Mouse (Mus musculus) heart, adult 18-20 months (tissue): ENCODE measurements around the gene Zfp740. TPM values are rescaled to one million over a fixed set of nuclear protein-coding genes. Genes with fewer than 3 reads are reported as not detected.

Experiments used
- DNase-seq, 2 experiments: peaks; one replicate each; pipeline ENCODE4 v3.0.0; 2021 to 2022; ENCODE audit warnings: mixed read lengths in 1 of 2
- total RNA-seq, 2 experiments: library from RNA; stranded (reverse); gene quantifications; 2 replicates each; pipeline ENCODE4 v1.2.3; 2021

Gene Zfp740
- total RNA-seq, 2 experiments from 2014 or later = 30.6 to 31.5 TPM

DNA sequence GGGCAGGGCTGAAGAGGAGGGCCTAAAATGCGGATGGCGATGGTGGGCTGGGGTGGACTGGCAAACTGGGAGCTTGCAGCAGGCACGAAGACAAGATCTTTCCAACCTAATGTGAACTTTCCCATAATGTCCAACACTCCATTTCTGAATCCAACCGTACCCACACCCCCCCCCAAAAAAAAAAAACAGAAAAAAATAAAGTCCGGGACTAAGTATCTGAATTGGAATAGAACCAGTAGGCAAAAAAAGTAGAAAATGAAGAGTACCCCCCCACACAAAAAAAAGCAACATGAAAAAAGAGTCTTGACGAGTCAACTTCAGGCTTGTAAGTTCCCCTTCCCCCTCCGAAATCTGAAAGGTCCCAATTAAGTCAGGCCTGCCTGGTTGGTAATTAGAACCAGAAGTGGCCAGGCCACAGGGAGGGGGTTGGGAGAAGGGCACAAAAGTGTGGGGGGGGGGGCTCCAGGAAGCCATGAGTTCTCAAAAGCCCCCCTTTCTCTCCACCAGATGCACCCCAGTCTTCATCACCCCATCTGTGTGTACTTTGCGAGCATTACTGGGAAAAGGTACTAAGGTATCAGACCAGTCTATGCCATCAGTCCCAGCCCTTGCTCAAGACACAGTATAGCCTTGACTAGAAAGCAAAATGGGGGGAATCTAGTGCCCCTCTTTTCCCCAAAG lies 45.2 kb downstream of the Zfp740 start:
- DNase-seq = no peak

GRCm38 (mm10) chr15:102248812-102249191 lies 45.8 kb downstream of the Zfp740 start:
- no peak for DNase-seq

DNA sequence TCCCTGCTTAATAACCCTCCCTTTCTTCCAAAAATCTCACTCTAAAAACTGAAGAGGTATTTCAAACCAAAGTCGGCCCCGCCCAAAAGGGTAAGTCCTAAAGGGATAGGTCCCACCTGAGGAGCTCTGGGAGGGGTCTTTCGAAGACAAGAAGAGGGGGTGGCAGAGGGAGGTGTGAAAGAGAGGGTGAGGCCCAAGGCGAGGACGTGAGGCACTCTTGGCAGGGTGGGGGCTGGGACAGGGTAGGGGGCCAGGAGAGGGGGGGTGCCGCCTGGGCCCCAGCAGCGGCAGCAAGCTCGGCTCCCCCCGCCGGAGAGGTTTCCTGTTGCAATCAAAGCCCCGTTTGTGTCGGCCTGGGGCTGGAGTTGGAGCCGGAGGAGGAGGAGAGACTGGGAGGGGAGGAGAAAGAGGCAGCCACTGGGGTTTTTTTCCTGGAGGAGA lies 46.2 kb downstream of the Zfp740 start:
- peak in 1 of 2 experiments; percentile 65 for DNase-seq

GRCm38 (mm10) chr15:102249967-102250366 lies 46.9 kb downstream of the Zfp740 start:
- no peak for DNase-seq

GRCm38 (mm10) chr15:102250521-102250920 lies 47.5 kb downstream of the Zfp740 start:
- DNase-seq = no peak

DNA sequence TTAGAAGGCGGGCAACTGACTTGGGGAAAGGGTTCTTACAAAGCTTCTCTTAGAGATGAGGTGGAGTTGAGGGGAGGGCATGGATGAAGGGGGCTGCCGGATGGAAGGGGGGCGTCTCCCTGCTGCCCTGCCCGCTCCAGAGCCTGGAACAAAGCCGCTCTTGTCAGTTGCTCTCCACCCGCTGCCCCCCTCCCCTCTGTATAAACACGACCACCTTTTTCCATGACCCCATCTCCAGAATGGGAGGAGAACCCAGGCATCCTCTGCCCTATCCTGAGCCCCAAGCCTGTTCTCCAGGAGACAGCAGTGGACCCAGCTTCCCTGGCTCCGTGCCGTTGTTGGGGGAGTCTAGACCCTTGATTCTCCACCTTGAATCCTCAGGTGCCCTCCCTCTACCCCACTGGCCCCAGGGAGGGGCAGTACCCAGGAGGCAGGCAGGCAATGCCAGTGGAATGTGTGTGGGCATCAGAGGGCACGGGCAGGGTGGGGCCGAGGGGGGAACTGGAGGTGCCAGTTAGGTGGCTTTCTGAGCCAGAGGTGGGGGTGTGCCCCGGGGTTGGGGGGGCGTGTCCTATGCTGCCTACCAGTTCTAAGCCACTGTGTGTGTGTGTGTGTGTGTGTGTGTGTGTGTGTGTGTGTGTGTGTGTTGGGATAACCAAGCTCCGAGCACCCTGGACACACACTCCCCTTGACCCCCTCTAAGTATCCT lies 52.7 kb downstream of the Zfp740 start:
- peak in 1 of 2 experiments; percentile 7 for DNase-seq

DNA sequence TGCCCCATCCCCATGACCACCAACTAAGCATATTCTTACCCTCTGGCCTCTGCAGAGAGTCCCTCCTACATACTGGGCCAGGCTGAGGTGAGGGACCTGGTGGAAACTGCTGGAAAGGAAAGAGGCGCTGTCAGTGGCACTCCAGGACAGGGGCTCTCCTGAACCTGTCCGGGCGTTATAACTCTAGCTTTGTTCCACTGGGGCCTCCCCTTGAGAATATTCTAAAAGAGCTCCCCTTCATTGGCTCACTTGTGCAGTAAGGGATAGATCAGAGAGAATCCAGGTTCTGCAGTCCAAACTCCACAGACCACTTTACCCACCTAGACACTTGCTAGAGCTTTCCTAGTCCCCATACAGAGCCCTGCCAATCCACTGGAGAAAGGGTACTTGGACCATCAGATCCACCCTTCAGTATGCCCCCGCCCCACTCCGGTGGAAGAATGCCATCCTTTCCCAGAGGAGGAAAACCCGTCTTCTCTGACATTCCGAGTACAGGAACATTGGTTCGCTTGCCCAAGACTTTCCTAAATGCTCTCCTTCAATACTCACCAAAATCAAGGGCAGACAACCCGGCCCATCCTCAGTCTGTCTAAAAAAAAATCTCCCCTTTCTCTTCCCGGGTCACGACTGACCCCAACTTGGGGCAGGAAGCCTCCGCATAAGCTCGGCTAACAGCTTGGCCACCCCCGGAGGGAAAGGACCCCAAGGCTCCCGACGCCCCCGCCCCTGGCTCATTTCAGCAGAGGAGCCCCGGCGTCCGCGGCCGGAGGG lies 53.6 kb downstream of the Zfp740 start:
- peak in 1 of 2 experiments; percentile 61 for DNase-seq

GRCm38 (mm10) chr15:102257202-102258075 lies 54.4 kb downstream of the Zfp740 start, which contains the start of gene Rarg:
TSS of gene Rarg (minus strand) at chr15:102257517.
- DNase-seq = peak; percentile 66 to 77

- DNase-seq = peak in 1 of 2 experiments; percentile 82
Measured at GRCm38 (mm10) chr15:102258076-102258470, 55.0 kb downstream of the Zfp740 start.

DNA sequence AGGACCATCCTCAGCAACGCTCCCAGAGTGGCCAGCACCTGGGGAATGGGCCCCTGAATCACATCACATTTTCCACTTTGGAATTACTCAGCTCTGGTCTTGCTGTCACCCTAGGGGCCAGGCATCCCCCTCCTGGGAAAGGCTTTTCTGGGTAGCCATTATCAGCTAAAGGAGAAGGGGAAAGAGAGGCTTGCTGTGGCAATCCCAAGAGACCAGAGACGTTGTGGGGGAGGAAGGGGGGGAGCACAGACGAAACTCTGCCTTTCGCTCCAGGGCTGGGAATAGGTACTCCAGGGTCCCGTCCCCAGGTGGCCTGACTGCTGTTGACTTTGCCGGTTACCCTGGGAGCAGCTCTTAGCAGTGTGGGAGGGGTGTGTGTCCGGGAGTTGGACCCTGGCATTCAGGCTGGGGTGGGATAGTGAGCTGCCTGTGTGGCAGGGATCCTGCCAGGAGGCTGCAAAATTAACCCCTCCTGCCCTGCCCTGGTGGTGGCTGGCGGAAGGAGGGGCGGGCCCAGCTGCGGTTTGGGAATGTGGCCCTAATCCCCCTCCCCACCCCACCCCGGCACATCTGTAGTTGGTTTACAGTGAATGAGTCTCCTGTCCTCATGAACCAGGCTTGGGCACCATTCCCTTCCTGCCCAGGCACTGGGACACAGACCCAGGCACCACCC lies 55.7 kb downstream of the Zfp740 start:
- no peak for DNase-seq

GRCm38 (mm10) chr15:102262582-102262981 lies 59.5 kb downstream of the Zfp740 start:
- DNase-seq = no peak

GRCm38 (mm10) chr15:102263037-102263436 lies 60.0 kb downstream of the Zfp740 start:
- DNase-seq = no peak

Other genes starting within 250 kb of the Zfp740 start
- gene Krt78, start 249.0 kb upstream of the Zfp740 start, total RNA-seq = under 1 TPM in 1 of 2 experiments, not detected in 1; 0.07 TPM
- gene Krt8, start 198.8 kb upstream of the Zfp740 start, total RNA-seq = 1 to 10 TPM; 1.5 to 3.0 TPM
- gene Krt18, start 175.1 kb upstream of the Zfp740 start, total RNA-seq = 1 to 10 TPM; 2.8 to 3.7 TPM
- gene Eif4b, start 129.5 kb upstream of the Zfp740 start, total RNA-seq = 100 to 1,000 TPM; 151 to 167 TPM
- 100 to 1,000 TPM; 109 to 123 TPM for gene Tns2, start 102.8 kb upstream of the Zfp740 start, total RNA-seq
- gene Spryd3, start 67.0 kb upstream of the Zfp740 start, total RNA-seq = 10 to 100 TPM; 14.4 to 15.3 TPM
- gene Igfbp6, start 58.9 kb upstream of the Zfp740 start, total RNA-seq = 10 to 100 TPM; 23.3 to 39.7 TPM
- not detected for gene Soat2, start 52.7 kb upstream of the Zfp740 start, total RNA-seq
- gene Csad, start 1.5 kb downstream of the Zfp740 start, total RNA-seq = 10 to 100 TPM; 17.0 to 22.6 TPM
- 1 to 10 TPM; 2.9 to 9.9 TPM for gene Itgb7, start 28.7 kb downstream of the Zfp740 start, total RNA-seq
- 10 to 100 TPM; 13.5 to 16.7 TPM for gene Rarg, start 54.3 kb downstream of the Zfp740 start, total RNA-seq
- gene Gm9918, start 67.3 kb downstream of the Zfp740 start, total RNA-seq = not detected
- 10 to 100 TPM; 18.4 to 18.9 TPM for gene Mfsd5, start 76.2 kb downstream of the Zfp740 start, total RNA-seq
- under 1 TPM; 0.54 to 0.92 TPM for gene Espl1, start 93.0 kb downstream of the Zfp740 start, total RNA-seq
- 100 to 1,000 TPM; 340 to 348 TPM for gene Pfdn5, start 122.9 kb downstream of the Zfp740 start, total RNA-seq
- 10 to 100 TPM; 25.0 to 26.0 TPM for gene Myg1, start 128.5 kb downstream of the Zfp740 start, total RNA-seq
- gene Aaas, start 147.5 kb downstream of the Zfp740 start, total RNA-seq = 10 to 100 TPM in 1 of 2 experiments, 1 to 10 TPM in 1; 9.8 to 12.1 TPM
- not detected for gene Sp7, start 163.9 kb downstream of the Zfp740 start, total RNA-seq
- gene Sp1, start 202.9 kb downstream of the Zfp740 start, total RNA-seq = 10 to 100 TPM; 31.9 to 39.6 TPM
- under 1 TPM; 0.39 to 0.97 TPM for gene Amhr2, start 242.1 kb downstream of the Zfp740 start, total RNA-seq